Mouse (Mus musculus) cortical plate, adult 2 months (tissue): ENCODE measurements around the gene Copb1.

ENCODE experiments used
- CTCF ChIP-seq: fragments of 200-500 bp; IDR thresholded peaks from 2 replicates; pipeline ENCODE4 v1.5.1; 2011; ENCODE audit warnings: mild to moderate bottlenecking, control low read depth, low read length; ENCODE audit not compliant: insufficient read depth; ENCODE audit errors: extremely low read depth
- POLR2A ChIP-seq: fragments of 200-500 bp; IDR thresholded peaks from 2 replicates; pipeline ENCODE4 v1.6.1; 2011; ENCODE audit warnings: mild to moderate bottlenecking, low read length, control low read depth; ENCODE audit not compliant: insufficient read depth; ENCODE audit errors: extremely low read depth

- TF ChIP-seq POLR2A (no peak), CTCF (no peak)
These were observed 37.6 kb downstream of the Copb1 start for GRCm38 (mm10) chr7:114216908-114217307.
